Mouse (Mus musculus): ENCODE results near the gene Far2. TPM values are rescaled to one million over a fixed set of nuclear protein-coding genes. Genes with fewer than 3 reads are reported as not detected.

Gene Far2
- 16.8 and 21.5 TPM in 2 replicates for polyA plus RNA-seq (2012; rRNA removed)

- DNase-seq, result peak; percentile 63 to 65
- Histone ChIP-seq H3K4me3 (replicated peaks; ENCODE audit: insufficient read depth, low read depth, low read length) (peak within 1 kb of the TSS; percentile 57), H3K27me3 (ENCODE audit: control insufficient read depth, insufficient read depth, low read length) (no peaks in the 10 kb centered on the region; the same call in 1 of the 2 replicates), H3K4me1 (ENCODE audit: control insufficient read depth, insufficient read depth, low read length) (no peaks in the 10 kb centered on the region), H3K27ac (ENCODE audit: insufficient read depth, low read length) (no peak within 1 kb of the TSS)
- 2% methylated on average over 34 of the region's 34 CpGs for WGBS
- no peak for TF ChIP-seq POLR2A (IDR thresholded peaks at IDR 0.05; ENCODE audit: borderline replicate concordance, insufficient read depth, low read length)
- no peak for TF ChIP-seq CTCF (IDR thresholded peaks at IDR 0.05; ENCODE audit: borderline replicate concordance, insufficient read depth, low read depth, low read length)
Measured at GRCm38 (mm10) chr6:148046881-148047649, at the start of gene Far2. Gene Far2 (plus strand): TSS chr6:148047259.

- H3K27ac ChIP-seq (ENCODE audit: insufficient read depth, low read length), result no peak overlapping the region
- 86% methylated on average over 2 of the region's 2 CpGs for WGBS
- DNase-seq, result no peak
- H3K4me1 ChIP-seq (ENCODE audit: control insufficient read depth, insufficient read depth, low read length), result no peaks in the 10 kb centered on the region
- no peak overlapping the region for H3K4me3 ChIP-seq (replicated peaks; ENCODE audit: insufficient read depth, low read depth, low read length)
- TF ChIP-seq POLR2A (IDR thresholded peaks at IDR 0.05; ENCODE audit: borderline replicate concordance, insufficient read depth, low read length), result no peak
- no peak for TF ChIP-seq CTCF (IDR thresholded peaks at IDR 0.05; ENCODE audit: borderline replicate concordance, insufficient read depth, low read depth, low read length)
- H3K27me3 ChIP-seq (ENCODE audit: control insufficient read depth, insufficient read depth, low read length), result no peaks in the 10 kb centered on the region
Measured at GRCm38 (mm10) chr6:148000483-148000882, 46.6 kb upstream of the Far2 start.

GRCm38 (mm10) chr6:148001071-148001470 lies 46.0 kb upstream of the Far2 start:
- H3K27me3 ChIP-seq (ENCODE audit: control insufficient read depth, insufficient read depth, low read length), result no peaks in the 10 kb centered on the region
- WGBS, result 27% methylated on average over 3 of the region's 3 CpGs
- no peak overlapping the region for H3K4me3 ChIP-seq (replicated peaks; ENCODE audit: insufficient read depth, low read depth, low read length)
- H3K27ac ChIP-seq (ENCODE audit: insufficient read depth, low read length), result no peak overlapping the region
- TF ChIP-seq POLR2A (IDR thresholded peaks at IDR 0.05; ENCODE audit: borderline replicate concordance, insufficient read depth, low read length) (no peak), CTCF (IDR thresholded peaks at IDR 0.05; ENCODE audit: borderline replicate concordance, insufficient read depth, low read depth, low read length) (0 out of 2 replicates have a peak, but pooled peaks have one; percentile 19)
- peak in 1 of 2 experiments; percentile 2 for DNase-seq
- H3K4me1 ChIP-seq (ENCODE audit: control insufficient read depth, insufficient read depth, low read length), result no peaks in the 10 kb centered on the region

GRCm38 (mm10) chr6:148006118-148006837 lies 40.8 kb upstream of the Far2 start:
- no peaks in the 10 kb centered on the region for H3K4me1 ChIP-seq (ENCODE audit: control insufficient read depth, insufficient read depth, low read length)
- no peak for DNase-seq
- no peak overlapping the region for H3K27ac ChIP-seq (ENCODE audit: insufficient read depth, low read length)
- WGBS, result 72% methylated on average over 11 of the region's 11 CpGs
- no peak overlapping the region for H3K4me3 ChIP-seq (replicated peaks; ENCODE audit: insufficient read depth, low read depth, low read length)
- H3K27me3 ChIP-seq (ENCODE audit: control insufficient read depth, insufficient read depth, low read length), result no peaks in the 10 kb centered on the region
- no peak for TF ChIP-seq POLR2A (IDR thresholded peaks at IDR 0.05; ENCODE audit: borderline replicate concordance, insufficient read depth, low read length)

GRCm38 (mm10) chr6:148040759-148041158 lies 6.3 kb upstream of the Far2 start:
- no peak for DNase-seq
- no peak for TF ChIP-seq CTCF (IDR thresholded peaks at IDR 0.05; ENCODE audit: borderline replicate concordance, insufficient read depth, low read depth, low read length)
- TF ChIP-seq POLR2A (IDR thresholded peaks at IDR 0.05; ENCODE audit: borderline replicate concordance, insufficient read depth, low read length), result no peak
- Histone ChIP-seq H3K27ac (ENCODE audit: insufficient read depth, low read length) (no peak overlapping the region), H3K4me1 (ENCODE audit: control insufficient read depth, insufficient read depth, low read length) (no peaks in the 10 kb centered on the region), H3K4me3 (replicated peaks; ENCODE audit: insufficient read depth, low read depth, low read length) (no peak overlapping the region), H3K27me3 (ENCODE audit: control insufficient read depth, insufficient read depth, low read length) (no peaks in the 10 kb centered on the region; the same call in 1 of the 2 replicates)
- WGBS, result 95% methylated on average over 1 of the region's 1 CpGs

GRCm38 (mm10) chr6:148047650-148047988 lies 560 bp downstream of the Far2 start:
- TF ChIP-seq POLR2A (IDR thresholded peaks at IDR 0.05; ENCODE audit: borderline replicate concordance, insufficient read depth, low read length) (no peak), CTCF (IDR thresholded peaks at IDR 0.05; ENCODE audit: borderline replicate concordance, insufficient read depth, low read depth, low read length) (no peak)
- Histone ChIP-seq H3K27me3 (ENCODE audit: control insufficient read depth, insufficient read depth, low read length) (no peaks in the 10 kb centered on the region; the same call in 1 of the 2 replicates), H3K4me1 (ENCODE audit: control insufficient read depth, insufficient read depth, low read length) (no peaks in the 10 kb centered on the region), H3K27ac (ENCODE audit: insufficient read depth, low read length) (no peak overlapping the region), H3K4me3 (replicated peaks; ENCODE audit: insufficient read depth, low read depth, low read length) (peak overlapping the region; percentile 57)
- DNase-seq, result no peak

- Histone ChIP-seq H3K27me3 (ENCODE audit: control insufficient read depth, insufficient read depth, low read length) (no peaks in the 10 kb centered on the region), H3K4me3 (replicated peaks; ENCODE audit: insufficient read depth, low read depth, low read length) (no peak overlapping the region), H3K4me1 (ENCODE audit: control insufficient read depth, insufficient read depth, low read length) (no peaks in the 10 kb centered on the region), H3K27ac (ENCODE audit: insufficient read depth, low read length) (no peak overlapping the region)
- TF ChIP-seq POLR2A (IDR thresholded peaks at IDR 0.05; ENCODE audit: borderline replicate concordance, insufficient read depth, low read length) (no peak), CTCF (IDR thresholded peaks at IDR 0.05; ENCODE audit: borderline replicate concordance, insufficient read depth, low read depth, low read length) (no peak)
- 78% methylated on average over 3 of the region's 3 CpGs for WGBS
- no peak for DNase-seq
Measured at GRCm38 (mm10) chr6:148063131-148063530, 16.1 kb downstream of the Far2 start.

GRCm38 (mm10) chr6:148066267-148066666 lies 19.2 kb downstream of the Far2 start:
- no peak overlapping the region for H3K4me3 ChIP-seq (replicated peaks; ENCODE audit: insufficient read depth, low read depth, low read length)
- H3K4me1 ChIP-seq (ENCODE audit: control insufficient read depth, insufficient read depth, low read length), result no peaks in the 10 kb centered on the region
- H3K27ac ChIP-seq (ENCODE audit: insufficient read depth, low read length), result no peak overlapping the region
- WGBS, result 64% methylated on average over 5 of the region's 5 CpGs
- H3K27me3 ChIP-seq (ENCODE audit: control insufficient read depth, insufficient read depth, low read length), result no peaks in the 10 kb centered on the region
- TF ChIP-seq CTCF (IDR thresholded peaks at IDR 0.05; ENCODE audit: borderline replicate concordance, insufficient read depth, low read depth, low read length), result no peak
- no peak for TF ChIP-seq POLR2A (IDR thresholded peaks at IDR 0.05; ENCODE audit: borderline replicate concordance, insufficient read depth, low read length)
- DNase-seq, result no peak
